Mouse (Mus musculus) stomach, postnatal 0 days (tissue): ENCODE results near the gene Gpc2. TPM values are rescaled to one million over a fixed set of nuclear protein-coding genes. Genes with fewer than 3 reads are reported as not detected.

Source experiments
- ATAC-seq: fragments of 200-750 bp; cut with Nextera tagmentation; 2 replicates; pipeline ENCODE4 v1.8.0; 2017; ENCODE audit not compliant: low FRiP score, low TSS enrichment
- DNase-seq: peaks from one replicate; pipeline ENCODE4 v3.0.0-alpha.2; 2016; ENCODE audit warnings: low spot score
- H3K27ac ChIP-seq: fragments of 300-500 bp; sonication (generic); replicated peaks from 2 replicates; pipeline ENCODE4 v1.5.1; 2014; ENCODE audit warnings: mild to moderate bottlenecking, control low read depth
- H3K27me3 ChIP-seq: fragments of 300-500 bp; sonication (generic); 2 replicates; pipeline ENCODE4 v1.6.1; 2014; ENCODE audit warnings: low read length; ENCODE audit not compliant: control insufficient read depth, insufficient read depth
- H3K36me3 ChIP-seq: fragments of 300-500 bp; sonication (generic); 2 replicates; pipeline ENCODE4 v1.6.1; 2014; ENCODE audit warnings: low read length, mixed read lengths; ENCODE audit not compliant: control insufficient read depth, insufficient read depth
- H3K4me1 ChIP-seq: fragments of 300-500 bp; sonication (generic); replicated peaks from 2 replicates; pipeline ENCODE4 v1.6.1; 2014; ENCODE audit warnings: antibody characterized with exemption; ENCODE audit not compliant: control insufficient read depth, insufficient read depth
- H3K4me2 ChIP-seq: fragments of 300-500 bp; sonication (generic); replicated peaks from 2 replicates; pipeline ENCODE4 v1.6.1; 2014; ENCODE audit warnings: low read depth, mild to moderate bottlenecking, control low read depth, moderate library complexity
- H3K4me3 ChIP-seq: fragments of 300-500 bp; sonication (generic); 2 replicates; pipeline ENCODE4 v1.5.1; 2014; ENCODE audit warnings: low read depth, low read length, control low read depth
- H3K9ac ChIP-seq: fragments of 300-500 bp; sonication (generic); 2 replicates; pipeline ENCODE4 v1.6.1; 2014; ENCODE audit warnings: mild to moderate bottlenecking, low read length, control low read depth, mixed read lengths
- H3K9me3 ChIP-seq: fragments of 300-500 bp; sonication (generic); 2 replicates; pipeline ENCODE4 v1.6.1; 2016; ENCODE audit warnings: low read length; ENCODE audit not compliant: control insufficient read depth
- CTCF ChIP-seq: IDR thresholded peaks from 2 replicates; pipeline ENCODE4 v1.5.1; 2016; ENCODE audit warnings: antibody characterized with exemption, low read depth, mild to moderate bottlenecking, moderate library complexity
- EP300 ChIP-seq: optimal IDR thresholded peaks from 2 replicates; pipeline ENCODE3; 2016; ENCODE audit warnings: antibody characterized with exemption
- WGBS: fragments of 180-500 bp; shearing (Covaris S2); extraction: QIAGEN DNeasy Blood & Tissue Kit; methylation state at CpG from one replicate; pipeline ENCODE4 v1.1.7; 2014; 5-methylcytosine and 5-hydroxymethylcytosine counted together
- polyA plus RNA-seq: library from polyadenylated mRNA; unstranded; fragments of >200 nt; fragmentation: Nextera tagmentation; extraction: Ambion mirVana; gene quantifications from 2 replicates; pipeline ENCODE4 v1.2.1, GENCODE M21; 2015

Gpc2 gene
- polyA plus RNA-seq, 1 experiment from 2014 or later: 1.8 TPM

DNA sequence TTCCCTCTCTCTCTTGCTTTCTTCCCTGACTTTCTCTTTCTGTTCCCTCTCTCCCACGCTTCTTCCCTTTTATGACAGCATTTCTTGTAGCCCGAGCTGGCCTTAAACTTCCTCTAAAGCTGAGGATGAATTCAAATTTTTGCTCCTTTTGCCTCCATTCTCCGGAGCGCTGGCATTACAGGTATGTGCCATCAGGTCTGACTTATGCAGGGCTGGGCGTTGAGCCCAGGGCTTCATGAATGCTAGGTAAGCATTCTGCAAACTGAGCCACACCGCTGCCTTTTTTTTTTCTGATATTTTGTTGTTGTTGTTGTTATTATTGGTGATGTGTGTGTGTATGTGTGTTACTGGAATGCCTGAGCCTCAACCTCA is 15.6 kb downstream of the Gpc2 start:
- Histone ChIP-seq H3K36me3 (peaks cover 7% of the 10 kb centered on the region; the same call in 1 of the 2 replicates), H3K9ac (peak overlapping the region; percentile 88), H3K27ac (no peak overlapping the region), H3K4me3 (peak overlapping the region; percentile 81), H3K4me1 (0 out of 2 replicates have a peak, but pooled peaks cover 2% of the 10 kb centered on the region), H3K9me3 (no peaks in the 10 kb centered on the region), H3K4me2 (peak overlapping the region; percentile 99), H3K27me3 (no peaks in the 10 kb centered on the region)
- ATAC-seq (no peak), DNase-seq (no peak)
- WGBS: 8% methylated on average over 6 of the region's 6 CpGs
- TF ChIP-seq EP300: no peak

DNA sequence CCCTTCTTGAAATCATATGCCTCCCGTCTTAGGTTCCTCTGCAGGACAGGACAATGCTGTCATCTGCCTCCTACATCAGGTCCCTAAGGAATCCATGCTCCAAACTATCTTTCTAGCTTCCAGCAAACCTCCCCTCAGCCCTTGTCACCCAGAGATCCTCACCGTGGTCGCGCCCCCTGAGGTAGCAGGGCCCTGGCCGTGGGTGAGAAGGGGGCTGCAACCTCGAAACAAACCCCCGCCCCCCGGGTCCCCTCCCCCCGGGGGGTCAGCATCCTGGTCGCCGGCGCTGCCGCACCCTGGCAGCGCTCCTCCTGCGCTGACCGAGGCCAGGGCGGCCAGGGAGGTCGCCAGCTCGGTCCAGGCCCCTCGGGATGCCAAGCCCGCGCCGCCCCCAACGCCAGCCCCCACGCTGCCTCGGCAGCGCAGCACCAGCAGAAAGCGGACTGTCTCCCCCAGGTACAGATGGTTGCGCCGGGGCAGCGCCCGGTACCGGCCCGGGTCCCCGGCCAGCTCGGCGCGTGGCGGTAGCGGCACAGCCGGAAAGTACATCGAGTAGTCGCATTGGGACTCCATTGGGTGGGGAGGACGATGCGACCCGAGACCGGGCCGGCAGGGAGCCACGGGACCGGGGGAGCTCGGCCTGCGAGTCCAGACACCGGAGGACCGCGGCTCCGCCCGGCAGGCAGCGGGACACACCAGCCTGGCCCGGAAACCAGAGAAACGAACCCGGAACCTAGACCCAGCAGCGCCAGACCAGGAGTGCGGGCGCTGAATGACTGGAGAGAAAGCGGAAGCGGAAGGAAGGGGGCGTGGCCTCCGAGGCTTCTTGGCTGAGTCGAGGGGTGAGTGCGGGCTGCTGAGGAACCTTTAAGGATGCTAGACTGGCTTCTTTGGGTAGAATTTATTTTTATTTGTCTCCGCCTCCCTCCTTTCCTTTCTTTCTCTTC is 16.3 kb downstream of the Gpc2 start, which contains the start of gene BC037034:
TSS of gene BC037034 (minus strand) at position 774 of the 947 bp plus-strand sequence.
- Histone ChIP-seq H3K4me3 (peak within 1 kb of the TSS; percentile 81), H3K36me3 (peaks cover 10% of the 10 kb centered on the region; the same call in 1 of the 2 replicates), H3K9ac (peak within 1 kb of the TSS; percentile 88), H3K4me1 (0 out of 2 replicates have a peak, but pooled peaks cover 2% of the 10 kb centered on the region), H3K9me3 (no peaks in the 10 kb centered on the region), H3K4me2 (peak within 1 kb of the TSS; percentile 99), H3K27ac (peak within 1 kb of the TSS; percentile 65), H3K27me3 (no peaks in the 10 kb centered on the region)
- DNase-seq (peak; percentile 93), ATAC-seq (peak; percentile 92)
- TF ChIP-seq EP300 (no peak), CTCF (no peak; the same call in 1 of the 2 replicates)
- WGBS: under 1% methylated on average over 59 of the region's 71 CpGs

DNA sequence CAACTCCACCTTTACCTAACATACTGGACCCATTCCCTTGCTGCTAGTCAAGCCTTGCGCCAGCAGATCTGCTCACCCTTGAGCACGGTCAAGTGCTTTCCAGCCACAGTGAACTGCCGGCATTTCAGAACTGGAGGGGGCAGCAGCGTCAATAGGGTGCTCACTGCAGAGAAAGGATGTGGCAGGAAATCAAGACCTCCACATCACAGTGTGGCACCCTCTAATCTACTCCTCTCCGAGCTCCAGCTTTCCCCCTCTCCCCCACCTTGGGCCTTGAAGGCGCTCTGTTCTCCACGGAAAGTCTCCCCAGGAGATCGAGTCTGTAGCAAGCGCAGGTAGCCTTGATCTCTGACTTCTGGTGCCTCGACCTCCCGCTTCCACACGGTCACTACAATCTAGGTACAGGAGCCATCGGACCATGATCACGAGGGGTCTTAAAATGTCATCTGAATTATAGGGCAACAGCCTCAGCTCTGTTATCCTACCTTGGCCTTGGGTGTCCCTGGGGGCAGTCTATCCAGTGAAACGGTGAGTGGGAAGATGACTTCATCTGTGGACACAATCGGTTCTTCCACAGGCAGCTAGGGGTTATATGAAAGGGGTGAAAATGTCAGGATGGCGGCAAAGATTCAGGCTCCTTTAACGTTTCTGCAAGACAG is 17.1 kb downstream of the Gpc2 start:
- Histone ChIP-seq H3K27me3 (no peaks in the 10 kb centered on the region), H3K4me1 (0 out of 2 replicates have a peak, but pooled peaks cover 2% of the 10 kb centered on the region), H3K4me2 (peak overlapping the region; percentile 99), H3K9ac (peak overlapping the region; percentile 88), H3K27ac (no peak overlapping the region), H3K9me3 (no peaks in the 10 kb centered on the region), H3K36me3 (peaks cover 10% of the 10 kb centered on the region; the same call in 1 of the 2 replicates), H3K4me3 (peak overlapping the region; percentile 81)
- no peak for ATAC-seq
- WGBS: 62% methylated on average over 18 of the region's 18 CpGs
- TF ChIP-seq CTCF: 0 out of 2 replicates have a peak, but pooled peaks have one; percentile 4
- TF ChIP-seq EP300: no peak
- no peak for DNase-seq

DNA sequence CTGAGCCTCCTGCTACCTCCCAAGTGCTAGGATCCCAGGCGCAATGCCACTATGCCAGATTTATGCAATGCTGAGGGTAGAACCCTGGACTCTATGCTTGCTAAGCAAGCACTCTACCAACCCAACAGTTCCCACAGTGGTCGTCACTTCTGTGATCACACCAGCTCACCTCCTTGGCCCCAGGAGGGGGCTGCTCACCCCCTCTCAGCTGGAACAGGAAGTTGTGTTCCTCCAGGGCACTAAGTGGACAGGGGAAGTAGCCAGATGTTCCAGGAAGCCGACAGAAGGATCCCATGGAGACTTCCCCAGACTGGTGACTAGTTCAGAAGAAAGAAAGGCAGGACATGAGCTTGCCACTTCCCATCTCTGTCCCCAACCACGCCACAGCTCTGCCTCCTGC is 17.8 kb downstream of the Gpc2 start:
- H3K4me1 ChIP-seq: 0 out of 2 replicates have a peak, but pooled peaks cover 2% of the 10 kb centered on the region
- no peak overlapping the region; the same call in 1 of the 2 replicates for H3K9ac ChIP-seq
- no peak overlapping the region for H3K27ac ChIP-seq
- ATAC-seq: no peak
- DNase-seq: no peak
- no peaks in the 10 kb centered on the region for H3K9me3 ChIP-seq
- no peak overlapping the region for H3K4me3 ChIP-seq
- WGBS: 82% methylated on average over 4 of the region's 4 CpGs
- H3K27me3 ChIP-seq: no peaks in the 10 kb centered on the region
- peaks cover 10% of the 10 kb centered on the region; the same call in 1 of the 2 replicates for H3K36me3 ChIP-seq
- H3K4me2 ChIP-seq: no peak overlapping the region
- no peak for TF ChIP-seq CTCF
- TF ChIP-seq EP300: no peak

DNA sequence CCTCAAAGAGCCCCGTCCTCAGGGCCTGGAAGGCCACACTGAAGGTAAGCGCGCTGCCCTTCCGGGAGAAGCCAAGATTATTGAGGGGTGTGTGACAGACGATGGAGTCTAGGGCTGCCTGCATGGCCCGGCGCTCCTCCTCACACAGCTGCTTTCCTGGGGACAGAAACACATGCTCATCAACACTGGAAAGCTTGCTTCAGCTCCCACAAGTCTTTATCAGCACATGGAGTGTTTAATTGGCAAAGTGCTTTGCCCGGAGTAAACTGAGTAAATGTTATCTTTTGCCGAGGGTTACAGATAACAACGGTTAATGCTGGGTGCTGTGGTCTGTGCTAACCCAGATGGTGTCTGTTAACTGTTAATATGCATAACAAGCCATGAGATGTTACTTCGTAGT is 19.0 kb downstream of the Gpc2 start:
- Histone ChIP-seq H3K9ac (no peak overlapping the region), H3K4me3 (no peak overlapping the region), H3K27me3 (no peaks in the 10 kb centered on the region), H3K9me3 (no peaks in the 10 kb centered on the region), H3K4me1 (0 out of 2 replicates have a peak, but pooled peaks cover 7% of the 10 kb centered on the region), H3K36me3 (peaks cover 10% of the 10 kb centered on the region; the same call in 1 of the 2 replicates), H3K27ac (no peak overlapping the region), H3K4me2 (no peak overlapping the region)
- ATAC-seq (no peak), DNase-seq (no peak)
- WGBS: 70% methylated on average over 11 of the region's 11 CpGs
- TF ChIP-seq CTCF (no peak), EP300 (no peak)
